Mouse (Mus musculus) heart, adult 18-20 months (tissue): Measurements from ENCODE around the gene Dock8. TPM values are rescaled to one million over a fixed set of nuclear protein-coding genes. Genes with fewer than 3 reads are reported as not detected.

Source experiments
- DNase-seq, 2 experiments: peaks; one replicate each; pipeline ENCODE4 v3.0.0; 2021 to 2022; ENCODE audit warnings: mixed read lengths in 1 of 2
- long read RNA-seq, 2 experiments: library from polyadenylated mRNA; stranded (forward); transcript quantifications; one replicate each; pipeline ENCODE4 v2.0.0; 2021
- total RNA-seq, 2 experiments: library from RNA; stranded (reverse); gene quantifications; 2 replicates each; pipeline ENCODE4 v1.2.3; 2021

Gene Dock8
- 10 to 100 TPM; 21.3 to 31.6 TPM for total RNA-seq
- long read RNA-seq, experiment 1, partial matches to known transcripts: 2 of 5 reads
- long read RNA-seq, experiment 1, other reads (novel, unspliced or antisense): 3 of 5 reads
- long read RNA-seq, experiment 2, partial matches to known transcripts: 0 of 3 reads
- long read RNA-seq, experiment 2, other reads (novel, unspliced or antisense): 3 of 3 reads

DNA sequence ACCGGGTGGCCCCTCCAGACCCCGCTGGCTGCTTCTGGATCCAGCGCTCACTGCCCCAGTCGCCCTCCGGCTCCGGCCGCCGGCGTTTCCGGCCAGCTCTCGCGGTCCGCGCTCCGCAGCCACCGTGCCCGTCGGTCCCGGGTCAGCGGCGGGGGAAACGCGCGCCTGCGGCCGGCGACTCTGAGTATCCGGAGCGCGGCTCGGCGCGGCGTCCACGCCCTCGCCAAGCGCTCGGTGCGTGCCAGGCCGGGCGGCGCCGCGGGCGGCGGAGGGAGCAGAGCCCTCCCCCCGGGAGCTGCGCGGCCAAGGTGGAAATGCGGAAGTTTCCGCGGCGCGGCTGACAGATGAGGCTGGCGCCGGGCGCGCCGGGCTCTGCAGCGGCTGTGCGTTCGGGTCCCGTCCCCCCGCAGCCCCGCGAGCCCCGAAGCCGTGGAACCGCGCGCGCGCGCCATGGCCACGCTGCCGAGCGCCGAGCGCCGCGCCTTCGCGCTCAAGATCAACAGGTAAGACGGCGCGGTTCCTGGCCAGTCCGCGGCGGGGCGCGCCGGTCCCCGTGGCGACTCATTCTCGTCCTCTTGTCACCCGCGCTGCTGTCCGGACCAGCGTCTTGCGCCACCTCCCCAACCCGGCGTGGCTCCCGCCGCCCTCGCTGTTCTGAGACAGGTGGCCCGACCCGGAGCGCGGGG, at the start of gene Dock8:
Dock8 (plus strand) TSS at position 334 of the 686 bp plus-strand sequence.
- peak; percentile 78 to 86 for DNase-seq

DNA sequence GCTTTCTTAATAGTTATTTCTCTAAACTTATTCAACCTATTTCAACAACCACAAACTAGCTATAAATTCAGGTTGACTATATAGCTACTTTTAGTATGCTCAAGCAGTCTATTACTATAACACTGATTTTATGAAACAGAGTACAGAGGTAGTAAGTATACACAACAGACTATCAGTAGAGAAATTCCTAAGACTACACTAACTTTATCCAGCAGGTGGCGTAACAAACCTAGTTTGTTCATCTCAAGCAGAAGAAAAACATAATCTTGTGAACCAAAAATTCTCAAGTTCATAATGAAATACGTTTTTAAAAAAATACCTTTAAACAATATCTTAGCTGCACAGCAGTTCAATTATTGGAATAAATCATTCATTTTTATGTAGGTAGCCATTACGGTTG, 40.8 kb upstream of the Dock8 start:
- DNase-seq: peak; percentile 26 to 67

DNA sequence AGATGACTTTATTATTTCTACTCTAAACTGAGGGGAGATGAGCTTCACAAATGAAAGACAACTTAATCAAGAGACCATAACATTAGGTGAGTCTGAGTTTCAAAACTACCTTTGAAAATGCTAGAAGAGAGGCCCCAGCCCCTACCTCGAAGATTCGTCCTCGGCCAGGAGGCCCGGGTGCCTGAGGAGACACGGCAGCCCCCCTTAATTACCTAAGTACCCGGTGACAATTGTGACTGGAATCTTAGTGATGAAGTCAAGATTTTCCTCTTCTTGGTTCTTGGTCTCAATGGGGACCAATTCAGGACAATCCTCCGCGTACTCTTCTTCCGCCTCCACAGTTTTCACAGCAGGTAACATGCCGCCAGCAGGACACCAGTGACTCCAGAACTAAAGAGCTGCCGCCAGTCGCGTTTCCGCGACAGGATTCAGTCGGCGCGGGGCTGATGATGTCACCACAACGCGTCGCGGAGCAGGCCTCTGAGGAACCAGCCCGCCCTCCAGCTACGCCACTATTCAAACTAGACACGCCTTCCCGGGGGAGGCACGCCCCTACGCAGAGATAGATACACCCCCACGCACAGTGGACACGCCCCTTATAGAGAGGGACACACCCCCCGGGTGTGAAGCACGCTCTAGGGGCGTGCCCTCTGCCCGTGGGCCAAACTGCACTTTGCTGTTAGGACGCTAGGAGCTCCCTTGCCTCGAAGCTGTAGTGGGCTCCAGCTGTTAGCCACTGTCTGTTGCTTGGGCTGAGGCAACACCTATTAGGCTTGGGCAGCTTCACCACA, 38.0 kb upstream of the Dock8 start, which contains the start of gene Cbwd1:
Cbwd1 (minus strand) TSS at position 439 of the 791 bp plus-strand sequence.
- peak; percentile 98 for DNase-seq

DNA sequence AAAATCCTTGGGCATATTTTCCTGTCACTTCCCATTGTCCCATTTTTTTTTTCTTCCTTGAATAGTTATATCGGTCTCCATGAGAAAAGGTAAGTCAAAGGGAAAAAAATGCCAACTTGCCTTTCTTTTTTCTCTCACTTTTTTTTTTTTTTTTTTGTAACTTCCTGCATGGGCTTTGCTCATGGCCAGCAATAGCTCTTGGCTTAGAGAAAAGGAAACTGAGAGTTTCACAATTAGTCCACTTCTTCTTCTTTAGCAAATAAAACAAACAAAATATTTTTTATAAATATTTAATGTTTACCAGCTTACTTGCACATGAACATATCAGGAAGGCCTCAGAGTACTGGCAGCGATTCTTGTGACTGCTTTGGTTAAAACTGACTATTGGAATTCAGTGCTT, 33.1 kb upstream of the Dock8 start:
- no peak for DNase-seq

DNA sequence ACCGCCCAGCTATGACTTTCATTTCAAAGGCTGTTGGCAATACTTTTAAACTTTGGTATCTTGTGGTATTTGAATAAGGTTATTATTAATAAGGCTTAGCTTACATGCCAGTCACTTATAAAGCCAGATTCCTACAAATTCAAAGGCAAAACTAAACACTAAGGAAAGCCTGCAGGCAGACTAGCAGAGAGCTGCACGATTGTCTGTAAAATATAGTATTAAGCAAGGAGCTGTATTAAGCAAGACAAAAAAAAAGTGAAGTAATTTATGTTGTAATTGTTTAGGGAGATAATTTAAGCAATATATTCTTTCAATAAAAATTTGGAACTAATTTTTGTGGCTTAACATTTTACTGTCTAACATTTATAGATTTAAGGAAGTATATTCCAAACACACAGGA, 32.4 kb upstream of the Dock8 start:
- no peak for DNase-seq

DNA sequence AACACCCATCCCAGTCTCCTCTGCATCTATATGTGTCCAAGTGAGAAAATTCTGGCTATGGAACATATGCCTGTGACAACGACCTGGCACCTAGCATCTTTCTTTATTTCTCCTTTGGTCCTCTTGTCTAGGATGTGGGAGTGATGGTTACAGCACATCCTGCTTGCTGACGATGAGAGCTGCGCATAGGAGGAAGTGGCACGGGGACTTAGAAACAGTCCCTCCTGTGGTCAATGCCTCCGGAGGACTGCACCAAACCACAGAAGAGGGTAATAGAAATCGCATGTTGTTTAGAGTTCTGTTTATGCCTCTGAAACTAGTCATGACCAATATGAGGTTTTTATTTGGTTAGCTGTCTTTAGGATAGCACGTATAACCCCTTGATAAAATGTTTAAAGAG, 28.0 kb upstream of the Dock8 start:
- peak in 1 of 2 experiments; percentile 22 for DNase-seq

DNA sequence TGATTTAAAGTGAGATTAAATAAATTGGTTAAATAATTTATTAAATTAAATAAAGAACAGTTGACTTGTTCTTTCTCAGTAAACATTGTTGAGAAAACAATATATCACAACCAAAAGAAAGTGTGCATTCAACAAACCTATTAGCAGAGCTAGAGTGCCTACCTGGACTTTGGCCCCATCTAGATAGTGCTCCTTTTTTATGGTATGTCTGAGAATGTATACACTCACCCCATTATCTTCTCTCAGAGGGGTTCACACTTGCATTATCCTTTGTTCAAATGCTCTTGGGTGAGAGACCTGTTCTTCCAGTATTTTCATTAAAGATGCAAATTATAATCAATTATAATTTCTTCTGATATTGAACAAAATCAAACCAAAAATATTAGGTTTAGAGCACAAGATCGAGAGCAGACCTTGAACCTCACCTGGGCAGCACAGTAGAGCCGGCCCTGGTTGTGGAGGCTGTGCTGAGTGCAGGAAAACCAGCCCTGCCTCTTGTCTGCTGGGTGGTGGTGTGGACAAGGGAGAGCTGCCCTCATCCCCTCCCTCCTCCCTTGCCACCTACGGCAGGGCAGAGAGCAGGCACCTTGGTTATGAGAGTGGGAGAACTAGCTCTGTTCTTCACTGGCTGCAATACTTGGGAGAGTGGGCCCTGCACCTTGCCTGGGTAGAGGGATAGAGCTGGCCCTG, 26.5 kb upstream of the Dock8 start:
- no peak for DNase-seq

DNA sequence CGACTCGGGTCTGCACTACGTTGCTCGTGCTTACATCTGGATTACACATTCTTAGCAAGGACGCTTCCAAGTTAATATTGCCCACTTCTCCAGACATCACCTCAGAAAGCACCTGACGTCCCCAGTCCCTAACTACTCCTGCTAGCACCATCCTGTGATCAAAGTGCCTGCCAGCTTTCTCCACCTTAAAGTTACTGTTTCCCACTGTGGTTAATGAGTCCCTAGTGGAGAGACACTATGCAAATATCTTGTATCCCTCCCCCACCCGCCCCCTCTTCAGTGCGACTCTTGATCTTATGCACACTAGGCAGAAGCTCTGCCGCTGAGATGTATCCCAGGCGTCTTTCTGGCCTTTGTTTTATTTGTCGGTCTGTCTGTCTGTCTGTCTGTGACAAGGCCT, 21.3 kb upstream of the Dock8 start:
- DNase-seq: no peak

DNA sequence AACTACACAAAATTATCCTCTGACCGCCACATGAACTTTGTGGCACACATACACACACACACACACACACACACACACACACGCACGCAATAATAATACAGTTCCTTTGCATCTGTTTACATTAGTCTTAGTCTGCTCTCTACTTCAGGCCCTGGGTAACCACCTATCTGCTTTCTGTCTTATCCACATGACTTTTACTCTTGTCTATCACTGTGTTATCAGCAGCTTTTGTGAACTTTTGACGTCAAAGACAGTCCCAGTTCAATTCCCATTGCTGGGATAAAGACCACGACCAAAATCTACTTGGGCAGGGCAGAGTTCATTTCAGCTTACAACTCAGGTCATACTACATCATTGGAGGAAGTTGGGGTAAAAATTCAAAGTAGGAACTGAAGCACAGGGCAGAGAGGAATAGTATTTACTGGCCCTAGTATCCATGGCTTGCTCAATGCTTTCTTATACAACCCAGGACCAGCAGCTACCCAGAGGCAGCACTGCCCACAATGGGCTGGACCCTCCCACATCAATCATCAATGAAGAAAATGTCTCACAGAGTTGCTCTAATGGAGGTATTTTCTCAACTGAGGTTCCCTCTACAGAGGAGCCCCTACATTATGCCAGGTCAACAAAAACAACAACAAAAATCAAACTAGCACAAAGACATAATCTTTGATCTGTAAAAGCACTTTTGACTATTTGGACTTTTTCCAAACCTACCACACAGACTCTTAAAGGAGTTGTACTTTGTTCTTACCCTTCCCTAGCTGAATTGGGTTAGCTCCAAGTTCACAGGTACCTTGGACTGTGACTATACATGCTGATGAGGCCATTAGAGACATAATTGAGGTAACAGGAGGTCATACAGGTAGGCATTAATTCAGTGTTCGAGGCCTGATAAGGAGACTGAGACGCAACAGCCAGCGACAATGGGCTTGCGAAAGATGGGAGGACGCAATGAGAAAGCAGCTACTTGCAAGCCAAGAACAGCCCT, 20.2 kb upstream of the Dock8 start:
- no peak for DNase-seq

DNA sequence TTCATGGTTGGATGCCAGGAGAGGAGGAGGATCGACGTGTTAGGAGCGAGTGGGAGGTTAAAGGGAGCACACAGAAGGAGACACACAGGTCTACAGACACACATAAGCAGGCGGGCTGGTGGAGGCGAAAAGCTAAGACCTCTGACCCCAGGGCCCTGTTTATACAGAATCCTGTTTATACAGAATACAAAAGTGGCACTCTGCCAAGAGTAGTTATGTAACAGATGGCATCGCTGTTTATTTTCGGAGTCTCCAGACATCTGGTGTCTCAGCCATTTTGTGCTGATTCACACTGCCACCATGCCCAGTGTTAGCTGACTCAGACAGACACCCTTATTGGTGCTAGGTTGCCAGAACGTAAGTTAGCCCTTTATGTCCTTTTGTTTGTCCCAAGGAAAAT, 18.0 kb upstream of the Dock8 start:
- DNase-seq: peak in 1 of 2 experiments; percentile 33

DNA sequence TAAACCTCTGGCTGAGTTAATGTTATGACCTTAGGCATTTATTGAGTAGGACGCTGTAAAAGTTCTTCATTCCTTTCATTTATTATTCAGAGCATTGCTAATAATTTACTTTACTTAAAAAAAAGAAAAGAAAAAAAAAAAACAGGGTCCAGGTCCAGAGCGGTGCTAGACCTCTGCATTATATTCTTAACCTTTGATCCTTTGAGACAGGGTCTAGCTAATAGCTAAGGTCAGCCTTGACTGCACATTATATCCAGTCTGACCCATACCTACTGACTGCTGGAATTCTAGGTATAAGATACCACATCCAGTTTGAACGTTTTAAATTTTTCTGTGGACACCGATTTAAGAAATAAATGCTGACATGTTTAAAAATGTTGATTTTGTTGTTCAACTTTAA, 16.3 kb upstream of the Dock8 start:
- no peak for DNase-seq

DNA sequence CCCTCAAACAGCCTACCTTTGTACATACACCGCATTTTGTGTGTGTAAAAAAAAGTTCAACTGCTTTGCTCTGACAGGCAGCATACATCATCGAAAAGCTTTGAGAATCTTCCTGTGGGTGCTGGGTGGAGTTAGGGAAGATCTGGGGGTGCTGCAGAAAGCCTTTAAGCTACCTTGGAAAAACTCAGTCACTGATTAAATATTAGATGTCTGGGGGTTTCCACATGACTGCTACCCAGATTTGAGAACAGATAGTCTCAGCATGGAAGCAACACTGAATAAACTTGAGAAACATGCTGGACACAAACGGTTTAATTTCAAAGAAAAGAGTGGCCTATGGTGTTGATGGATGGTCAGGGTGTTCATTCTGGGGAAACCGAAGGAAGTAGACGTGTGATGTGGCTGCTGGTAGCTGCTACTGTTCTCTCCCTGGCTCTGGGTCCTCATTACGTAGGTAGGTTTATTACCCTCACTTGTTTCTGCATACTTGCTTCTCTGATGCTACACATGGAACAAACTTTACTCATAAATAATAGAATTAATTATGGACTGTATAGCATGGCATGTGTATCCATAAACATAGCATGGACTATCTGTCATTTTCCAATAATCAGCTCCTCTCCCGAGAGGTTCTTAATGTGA, 15.4 kb upstream of the Dock8 start:
- DNase-seq: no peak

DNA sequence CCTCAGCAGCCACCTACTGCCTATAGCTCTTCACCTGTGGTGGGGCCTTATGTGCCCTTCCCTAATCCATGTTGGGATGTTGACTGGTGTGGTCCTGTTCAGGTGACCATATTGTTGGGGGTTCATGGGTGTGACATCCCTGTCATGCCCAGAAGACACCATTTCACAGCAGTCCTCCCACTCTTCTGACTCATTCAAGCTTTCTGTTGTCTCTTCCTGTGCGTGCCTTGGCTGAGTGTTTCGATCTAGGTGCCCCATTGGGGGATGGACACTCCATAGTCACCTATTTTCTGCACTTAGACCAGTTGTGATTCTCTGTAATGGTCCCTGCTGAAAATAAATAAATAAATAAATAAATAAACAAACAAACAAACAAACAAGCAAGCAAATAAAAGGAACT, 14.3 kb upstream of the Dock8 start:
- no peak for DNase-seq

DNA sequence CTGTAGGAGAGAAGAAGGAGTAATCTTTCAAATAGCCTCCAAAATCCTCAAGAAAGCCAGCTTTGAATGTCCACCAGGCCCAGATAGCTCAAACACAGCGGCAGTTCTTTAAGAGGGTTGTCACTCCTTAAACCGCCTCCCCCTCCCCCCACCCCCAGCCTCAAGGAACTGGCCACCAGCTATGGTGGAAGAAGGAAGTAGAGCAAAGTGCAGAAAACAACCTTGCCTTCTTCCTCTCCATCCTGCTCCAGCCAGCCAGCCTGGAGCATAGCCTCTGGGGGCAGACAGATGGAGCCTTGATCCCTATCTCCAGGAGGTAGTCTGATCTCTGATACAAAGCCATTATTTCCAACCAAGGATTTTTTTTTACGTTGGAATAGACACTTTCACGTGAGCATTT, 12.0 kb upstream of the Dock8 start:
- DNase-seq: no peak

DNA sequence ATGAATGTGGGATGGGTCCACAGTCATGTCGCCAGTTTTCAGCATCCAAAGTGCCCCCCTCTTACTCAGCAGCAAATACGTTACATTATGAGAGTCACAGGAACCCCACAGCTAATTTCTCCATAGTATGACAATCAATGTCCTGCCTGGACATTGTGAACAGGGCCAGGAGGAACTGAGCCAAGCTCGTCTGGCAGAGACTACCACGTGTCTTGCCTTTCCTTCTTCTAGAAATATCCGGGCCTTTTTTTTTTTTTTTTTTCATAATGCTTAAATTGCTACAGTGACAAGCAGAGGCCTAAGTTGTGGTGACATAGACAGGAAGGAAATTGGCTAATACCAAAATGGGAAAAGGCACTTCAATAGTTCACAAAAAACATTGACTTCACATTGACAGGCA, 10.5 kb upstream of the Dock8 start:
- DNase-seq: peak; percentile 57 to 69

DNA sequence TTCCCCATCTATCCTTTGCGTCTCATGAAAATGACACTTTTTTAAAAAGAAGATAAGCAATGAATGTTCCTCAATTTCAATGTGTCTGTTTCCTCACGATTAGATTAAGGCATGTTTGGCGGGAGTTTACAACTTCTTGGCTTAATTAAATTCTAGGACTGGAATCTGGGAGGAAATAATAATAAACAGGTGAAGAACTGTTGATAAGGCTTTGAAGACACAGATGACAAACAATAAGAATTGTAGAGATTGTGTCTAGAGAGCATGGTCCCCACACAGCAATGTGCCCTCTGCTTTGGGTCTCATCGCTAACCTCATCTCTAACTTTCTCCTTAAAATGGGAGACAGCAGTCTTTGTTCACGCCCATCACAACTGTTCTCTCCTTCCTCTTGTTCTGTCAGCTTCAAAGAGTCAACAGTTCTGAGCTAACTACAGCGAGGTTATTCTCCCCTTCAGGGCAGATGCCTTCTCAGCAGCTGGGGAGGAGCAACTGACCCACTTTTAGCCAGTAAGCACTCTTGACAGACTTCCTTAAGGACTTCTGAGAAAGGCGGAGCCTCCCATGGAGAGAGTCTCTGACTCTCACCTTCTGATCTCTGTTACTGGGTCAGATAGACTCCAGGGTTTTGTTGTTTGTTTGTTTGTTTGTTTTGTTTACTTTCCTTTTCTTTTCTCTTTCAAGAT, 9.1 kb upstream of the Dock8 start:
- peak in 1 of 2 experiments; percentile 39 for DNase-seq

DNA sequence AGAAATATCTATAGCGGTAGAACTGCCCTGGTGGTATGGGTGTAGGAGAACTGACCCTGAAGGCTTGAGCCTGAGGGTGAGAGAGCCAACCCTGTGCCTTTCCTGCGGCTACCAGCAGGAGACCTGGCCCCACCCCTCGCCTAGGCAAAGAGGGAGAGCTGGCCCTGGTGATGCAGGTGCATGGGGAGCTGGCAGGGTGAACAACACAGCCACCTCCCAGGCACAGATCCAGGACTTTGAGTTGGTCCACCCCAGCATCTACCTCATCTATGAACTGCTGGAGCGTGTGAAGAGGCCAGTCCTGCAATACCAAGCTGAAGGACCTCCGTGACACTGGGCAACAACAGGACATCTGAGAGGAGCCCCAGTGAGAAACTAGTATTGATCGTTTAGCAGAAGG, 5.8 kb upstream of the Dock8 start:
- no peak for DNase-seq

DNA sequence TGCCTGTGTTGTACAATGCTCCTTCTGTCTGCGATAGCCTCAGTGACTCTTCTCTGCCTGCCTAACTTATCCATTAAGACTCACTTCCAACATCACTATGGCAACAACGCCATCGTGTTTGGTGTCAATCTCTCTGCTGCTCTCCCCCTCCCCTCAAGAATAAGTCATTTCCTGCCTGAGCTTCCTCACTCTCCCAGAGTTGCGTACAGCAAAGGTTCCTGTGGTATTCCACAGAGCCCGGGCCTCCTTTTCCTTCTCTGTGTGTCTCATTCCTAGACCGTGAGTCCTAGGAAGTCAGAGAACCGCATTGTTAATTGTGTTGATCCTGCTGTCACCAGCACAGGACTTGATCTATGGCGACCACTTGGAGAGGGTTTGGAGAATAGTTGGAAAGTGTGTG, 4.4 kb upstream of the Dock8 start:
- peak in 1 of 2 experiments; percentile 44 for DNase-seq

DNA sequence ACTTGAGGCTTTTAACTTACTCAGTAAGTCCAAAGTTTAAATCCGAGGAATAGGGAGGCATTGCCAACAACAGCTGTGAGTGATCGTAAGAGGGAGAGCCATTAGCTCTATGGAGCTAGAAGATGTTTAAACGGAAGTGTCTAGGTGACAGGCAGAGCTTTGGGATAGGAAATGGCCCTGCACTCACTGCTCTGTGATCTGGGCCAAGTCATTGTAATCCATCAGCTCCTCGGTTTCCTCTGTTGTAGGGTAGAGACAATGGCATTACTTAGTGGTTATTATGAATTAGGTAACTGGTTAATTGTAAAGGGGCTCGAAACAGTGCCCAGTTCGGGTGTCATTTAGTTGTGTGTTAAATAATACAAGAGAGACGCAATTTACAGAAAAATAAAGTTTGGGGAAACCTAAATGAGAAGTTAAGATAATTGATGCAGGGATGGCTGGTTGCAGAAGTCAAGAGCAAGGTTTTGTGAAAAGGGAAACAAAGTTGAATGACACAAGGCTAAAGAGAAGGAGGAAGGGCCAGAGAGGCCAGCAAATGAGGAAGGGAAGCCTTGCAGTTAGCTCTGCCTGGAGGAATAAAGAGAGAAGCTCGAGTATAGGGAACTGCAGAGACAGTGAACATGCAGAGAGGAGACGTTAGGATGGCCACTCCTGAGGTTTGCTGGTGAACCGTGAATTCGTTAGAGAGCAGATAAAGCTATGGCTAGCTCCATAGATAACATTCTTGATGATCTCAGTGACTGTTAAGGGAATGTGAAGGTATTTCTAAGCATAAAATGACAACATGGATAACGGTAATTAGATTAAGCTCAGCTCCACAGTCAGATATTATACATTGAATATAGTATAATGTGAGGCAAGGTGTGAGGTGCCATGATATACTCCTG, 2.3 kb upstream of the Dock8 start:
- DNase-seq: peak in 1 of 2 experiments; percentile 47
